Mouse (Mus musculus) heart, embryonic 16.5 days (tissue): ENCODE measurements around the gene Vmn1r197. TPM values are rescaled to one million over a fixed set of nuclear protein-coding genes. Genes with fewer than 3 reads are reported as not detected.
"Not testable (repeated sequence)": the region's sequence is repeated elsewhere in the genome, so short reads cannot be mapped to it uniquely, and the experiment has no call there.

Experiments
- ATAC-seq: fragments of 200-750 bp; cut with Nextera tagmentation; replicated peaks from 2 replicates; pipeline ENCODE4 v1.8.0; 2017; ENCODE audit warnings: moderate number of reproducible peaks; ENCODE audit not compliant: insufficient read depth, low FRiP score; ENCODE audit errors: extremely low read depth
- H3K27ac ChIP-seq: fragments of 300-500 bp; sonication (generic); 2 replicates; pipeline ENCODE4 v1.5.1; 2014; ENCODE audit warnings: mild to moderate bottlenecking, low read length, control low read depth, moderate library complexity
- H3K27me3 ChIP-seq: fragments of 300-500 bp; sonication (generic); 2 replicates; pipeline ENCODE4 v1.6.1; 2014; ENCODE audit warnings: low read length, mixed read lengths; ENCODE audit not compliant: control insufficient read depth, insufficient read depth
- H3K36me3 ChIP-seq: fragments of 300-500 bp; sonication (generic); 2 replicates; pipeline ENCODE4 v1.6.1; 2014; ENCODE audit not compliant: control insufficient read depth, insufficient read depth
- H3K4me1 ChIP-seq: fragments of 300-500 bp; sonication (generic); 2 replicates; pipeline ENCODE4 v1.6.1; 2014; ENCODE audit warnings: low read length, mixed read lengths; ENCODE audit not compliant: control insufficient read depth, insufficient read depth
- H3K4me2 ChIP-seq: fragments of 300-500 bp; sonication (generic); 2 replicates; pipeline ENCODE4 v1.6.1; 2014; ENCODE audit warnings: low read depth, mild to moderate bottlenecking, control low read depth, low read length
- H3K4me3 ChIP-seq: fragments of 300-500 bp; sonication (generic); 2 replicates; pipeline ENCODE4 v1.5.1; 2014; ENCODE audit warnings: mild to moderate bottlenecking, control low read depth, low read length
- H3K9ac ChIP-seq: fragments of 300-500 bp; sonication (generic); 2 replicates; pipeline ENCODE4 v1.6.1; 2014; ENCODE audit warnings: low read length, control low read depth
- H3K9me3 ChIP-seq: fragments of 300-500 bp; sonication (generic); replicated peaks from 2 replicates; pipeline ENCODE4 v1.6.1; 2016; ENCODE audit warnings: low read length; ENCODE audit not compliant: control insufficient read depth
- WGBS: fragments of 180-500 bp; shearing (Covaris S2); extraction: QIAGEN DNeasy Blood & Tissue Kit; methylation state at CpG from one replicate; pipeline ENCODE4 v1.1.7; 2014; 5-methylcytosine and 5-hydroxymethylcytosine counted together
- polyA plus RNA-seq: library from polyadenylated mRNA; unstranded; fragments of >200 nt; fragmentation: Nextera tagmentation; extraction: Ambion mirVana; gene quantifications from 2 replicates; pipeline ENCODE4 v1.2.1, GENCODE M21; 2015

Gene Vmn1r197
- polyA plus RNA-seq, 1 experiment from 2014 or later, result not detected

DNA sequence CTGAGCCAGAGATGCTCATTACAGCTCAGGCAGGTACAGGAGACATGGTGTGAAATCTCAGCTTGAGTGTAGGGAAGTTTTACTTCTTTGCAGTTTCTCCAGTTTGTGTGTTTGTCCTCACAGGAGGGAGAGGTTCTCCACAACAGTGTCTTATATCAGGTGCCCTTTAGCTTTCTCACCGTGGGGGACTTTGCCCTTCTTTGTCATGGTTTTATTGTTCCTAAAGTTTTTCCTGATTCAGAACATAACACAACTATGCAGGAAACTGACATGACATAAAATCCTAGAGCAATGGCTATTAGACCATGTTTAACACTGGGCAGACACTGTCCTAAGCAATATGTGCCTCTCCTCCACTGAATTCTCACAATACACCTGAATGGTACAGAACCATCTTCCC lies 26.4 kb downstream of the Vmn1r197 start:
- WGBS, result 85% methylated on average over 1 of the region's 1 CpGs
- Histone ChIP-seq H3K27ac (no peak overlapping the region), H3K27me3 (no peaks in the 10 kb centered on the region), H3K4me3 (no peak overlapping the region), H3K9me3 (no peaks in the 10 kb centered on the region), H3K9ac (no peak overlapping the region), H3K4me1 (no peaks in the 10 kb centered on the region), H3K36me3 (no peaks in the 10 kb centered on the region), H3K4me2 (no peak overlapping the region)
- ATAC-seq, result no peak

DNA sequence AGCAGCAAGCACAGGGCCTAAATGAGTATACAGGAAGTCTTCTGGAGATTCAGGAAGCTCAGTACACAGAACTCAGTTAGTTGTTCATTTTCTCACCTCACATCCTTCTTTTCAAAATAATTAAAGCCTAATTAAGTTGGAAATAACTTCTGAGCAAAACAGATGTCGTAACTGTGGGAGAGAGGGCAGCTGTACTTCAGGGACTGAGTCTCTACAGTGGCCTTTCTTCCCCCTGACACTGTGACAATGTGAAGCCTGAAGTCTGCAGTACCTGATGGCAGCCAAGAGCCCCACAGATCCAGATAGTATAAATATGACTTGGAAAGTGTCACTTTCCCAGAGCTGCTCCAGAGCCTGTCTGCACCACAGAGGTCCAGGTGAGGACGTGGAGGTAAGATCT lies 55.1 kb downstream of the Vmn1r197 start, which contains the start of gene Vmn1r199:
TSS of gene Vmn1r199 (plus strand) at position 301 of the 400 bp plus-strand sequence.
- H3K9ac ChIP-seq, result no peak within 1 kb of the TSS
- no peaks in the 10 kb centered on the region for H3K27me3 ChIP-seq
- no peak within 1 kb of the TSS for H3K27ac ChIP-seq
- H3K4me1 ChIP-seq, result peaks cover 6% of the 10 kb centered on the region
- H3K4me2 ChIP-seq, result no peak within 1 kb of the TSS
- H3K36me3 ChIP-seq, result no peaks in the 10 kb centered on the region
- 77% methylated on average over 2 of the region's 2 CpGs for WGBS
- ATAC-seq, result no peak
- no peak within 1 kb of the TSS for H3K4me3 ChIP-seq
- no peaks in the 10 kb centered on the region for H3K9me3 ChIP-seq

DNA sequence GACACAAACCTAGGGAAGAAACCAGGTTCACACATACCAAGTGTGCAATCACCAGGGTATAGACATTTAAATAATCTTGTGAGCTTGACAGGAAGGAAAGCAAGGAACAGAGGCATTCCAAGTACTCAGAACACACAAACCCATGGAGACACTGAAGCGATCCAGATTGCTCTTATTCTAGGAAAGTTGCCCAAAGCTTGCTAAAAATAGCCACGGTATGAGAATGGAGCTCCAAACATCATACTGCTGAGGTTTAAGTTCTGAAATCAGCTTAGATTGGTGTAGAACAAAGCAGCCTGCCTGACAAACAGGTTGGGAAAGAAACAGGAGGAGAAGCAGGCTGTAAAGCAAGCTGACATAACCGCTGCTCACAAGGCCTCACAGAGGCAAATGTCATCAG lies 56.7 kb downstream of the Vmn1r197 start:
- ATAC-seq, result not testable (repeated sequence)

More for the DNA sequence above, 56.7 kb downstream of the Vmn1r197 start:
- H3K9ac ChIP-seq, H3K27me3 ChIP-seq, H3K4me3 ChIP-seq, H3K4me2 ChIP-seq, H3K4me1 ChIP-seq, H3K9me3 ChIP-seq, H3K36me3 ChIP-seq: not testable (repeated sequence)
- WGBS, result 22% methylated on average over 3 of the region's 3 CpGs
- H3K27ac ChIP-seq, result peak overlapping the region; percentile 57

Other genes starting within 250 kb of the Vmn1r197 start
- not detected in 2 replicates for gene Vmn1r188, start 240.1 kb upstream of the Vmn1r197 start, polyA plus RNA-seq
- gene Vmn1r189, start 218.8 kb upstream of the Vmn1r197 start, polyA plus RNA-seq, result not detected in 2 replicates
- not detected in 2 replicates for gene Vmn1r191, start 140.6 kb upstream of the Vmn1r197 start, polyA plus RNA-seq
- not detected in 2 replicates for gene Vmn1r192, start 133.4 kb upstream of the Vmn1r197 start, polyA plus RNA-seq
- gene Vmn1r193, start 101.4 kb upstream of the Vmn1r197 start, polyA plus RNA-seq, result not detected in 2 replicates
- gene Vmn1r194, start 80.4 kb upstream of the Vmn1r197 start, polyA plus RNA-seq, result not detected in 2 replicates
- gene Vmn1r195, start 54.1 kb upstream of the Vmn1r197 start, polyA plus RNA-seq, result not detected in 2 replicates
- gene Vmn1r196, start 34.7 kb upstream of the Vmn1r197 start, polyA plus RNA-seq, result not detected in 2 replicates
- gene Vmn1r198, start 25.8 kb downstream of the Vmn1r197 start, polyA plus RNA-seq, result not detected in 2 replicates
- gene Vmn1r199, start 55.2 kb downstream of the Vmn1r197 start, polyA plus RNA-seq, result not detected in 2 replicates
- gene Vmn1r200, start 65.8 kb downstream of the Vmn1r197 start, polyA plus RNA-seq, result not detected in 2 replicates
- not detected in 2 replicates for gene Vmn1r201, start 147.3 kb downstream of the Vmn1r197 start, polyA plus RNA-seq
- gene Vmn1r202, start 180.8 kb downstream of the Vmn1r197 start, polyA plus RNA-seq, result not detected in 2 replicates
- gene Vmn1r203, start 193.5 kb downstream of the Vmn1r197 start, polyA plus RNA-seq, result not detected in 2 replicates
- gene Vmn1r204, start 228.6 kb downstream of the Vmn1r197 start, polyA plus RNA-seq, result not detected in 2 replicates